Mouse (Mus musculus) stomach, adult 2 months (tissue): ENCODE measurements around the gene Dnajb2. TPM values are rescaled to one million over a fixed set of nuclear protein-coding genes. Genes with fewer than 3 reads are reported as not detected.

ENCODE experiments used
- polyA plus RNA-seq: library from polyadenylated mRNA; depleted of rRNA; stranded (reverse); fragments of >200 nt; gene quantifications from 2 replicates; pipeline ENCODE4 v1.2.3, GENCODE M21; 2012; rRNA removed

The Dnajb2 gene
- 21.5 and 25.7 TPM in 2 replicates for polyA plus RNA-seq

DNA sequence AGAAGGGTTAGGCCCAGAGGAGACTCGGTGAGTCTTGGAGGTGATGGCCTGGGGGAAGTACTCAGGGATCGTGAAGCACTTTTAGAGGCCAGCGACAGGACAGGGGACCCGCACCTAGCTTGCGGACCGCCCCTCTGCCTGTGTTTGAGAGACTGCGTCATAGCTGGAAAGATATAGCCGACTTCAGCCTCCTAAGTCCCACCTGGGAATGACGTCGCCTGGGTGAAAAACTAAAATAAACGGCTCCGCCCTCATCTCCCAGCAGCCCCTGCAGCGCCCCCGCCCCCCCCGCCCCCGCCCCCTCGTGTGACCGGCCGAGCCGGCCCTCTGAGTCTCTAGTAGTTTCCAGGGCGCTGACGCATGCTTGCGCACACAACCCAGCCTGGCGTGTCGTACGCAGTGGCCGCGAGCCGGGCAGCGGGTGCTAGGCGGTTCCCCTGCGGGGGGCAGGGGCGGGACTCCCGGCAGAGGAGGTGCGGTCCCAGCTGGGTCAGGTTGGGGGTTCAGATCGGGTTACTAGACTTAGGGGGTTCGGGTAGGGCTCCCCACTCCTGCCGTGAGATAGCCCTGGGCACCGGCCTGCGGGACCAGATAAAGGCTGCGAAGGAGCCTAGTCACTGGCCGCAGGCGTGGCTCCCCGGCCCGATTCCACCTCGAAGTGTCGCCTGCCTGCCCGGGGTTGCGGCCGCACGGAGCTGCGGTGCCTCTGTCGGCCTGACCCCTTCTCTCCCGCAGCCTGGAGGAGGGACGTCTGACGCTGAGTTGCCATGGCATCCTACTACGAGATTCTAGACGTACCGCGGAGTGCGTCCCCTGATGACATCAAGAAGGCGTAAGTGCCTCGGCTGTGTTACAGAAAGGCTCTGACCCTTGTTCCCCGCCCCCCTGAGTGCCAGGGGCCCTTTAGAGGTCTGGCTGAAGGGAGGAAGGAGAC lies at the start of gene Dnajb2:
Gene Dnajb2 (plus strand): TSS at position 290 of the 934 bp plus-strand sequence.

DNA sequence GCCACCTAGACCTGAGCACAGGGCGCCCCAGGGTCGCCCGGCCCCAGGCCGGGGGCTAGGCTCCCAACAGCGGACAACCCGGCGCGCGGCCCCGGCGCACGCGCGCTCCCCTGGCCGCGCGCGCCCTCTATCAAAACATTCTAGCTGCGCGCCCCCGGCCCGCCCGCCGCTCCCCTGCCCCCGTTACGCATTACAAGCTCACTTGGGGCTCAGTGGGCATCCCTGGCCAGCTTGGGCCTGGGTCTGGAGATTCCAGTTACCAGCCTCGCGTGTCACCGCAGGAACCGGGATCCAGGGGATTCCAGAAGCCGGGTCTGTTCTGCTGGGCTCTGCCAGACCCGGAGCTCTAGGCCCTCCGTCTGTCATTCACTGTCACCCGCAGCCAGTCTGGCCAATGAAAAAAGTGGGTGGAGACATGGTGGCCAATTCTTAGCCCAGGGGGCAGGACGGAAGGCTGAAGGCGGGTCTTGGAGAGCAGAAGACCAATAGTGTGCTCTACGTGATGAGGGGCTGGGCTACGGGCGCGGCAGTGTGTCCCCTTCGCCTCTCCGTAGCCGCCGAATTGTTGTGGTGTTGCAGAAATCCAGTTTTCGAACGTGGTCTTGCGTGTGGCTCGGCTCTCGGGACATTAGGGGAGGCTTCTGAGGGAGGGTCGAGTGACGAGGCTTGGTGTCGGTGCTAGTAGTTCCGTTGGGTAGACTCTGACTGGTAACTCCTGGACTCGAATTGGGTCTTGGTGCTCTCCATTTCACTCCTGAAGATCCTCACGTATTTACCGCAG lies 44.4 kb upstream of the Dnajb2 start, which contains the start of the genes Ankzf1 and Atg9a:
Gene Ankzf1 (plus strand): TSS at position 530 of the 781 bp plus-strand sequence.
Gene Atg9a (minus strand): TSS at position 575 of the 781 bp plus-strand sequence.

DNA sequence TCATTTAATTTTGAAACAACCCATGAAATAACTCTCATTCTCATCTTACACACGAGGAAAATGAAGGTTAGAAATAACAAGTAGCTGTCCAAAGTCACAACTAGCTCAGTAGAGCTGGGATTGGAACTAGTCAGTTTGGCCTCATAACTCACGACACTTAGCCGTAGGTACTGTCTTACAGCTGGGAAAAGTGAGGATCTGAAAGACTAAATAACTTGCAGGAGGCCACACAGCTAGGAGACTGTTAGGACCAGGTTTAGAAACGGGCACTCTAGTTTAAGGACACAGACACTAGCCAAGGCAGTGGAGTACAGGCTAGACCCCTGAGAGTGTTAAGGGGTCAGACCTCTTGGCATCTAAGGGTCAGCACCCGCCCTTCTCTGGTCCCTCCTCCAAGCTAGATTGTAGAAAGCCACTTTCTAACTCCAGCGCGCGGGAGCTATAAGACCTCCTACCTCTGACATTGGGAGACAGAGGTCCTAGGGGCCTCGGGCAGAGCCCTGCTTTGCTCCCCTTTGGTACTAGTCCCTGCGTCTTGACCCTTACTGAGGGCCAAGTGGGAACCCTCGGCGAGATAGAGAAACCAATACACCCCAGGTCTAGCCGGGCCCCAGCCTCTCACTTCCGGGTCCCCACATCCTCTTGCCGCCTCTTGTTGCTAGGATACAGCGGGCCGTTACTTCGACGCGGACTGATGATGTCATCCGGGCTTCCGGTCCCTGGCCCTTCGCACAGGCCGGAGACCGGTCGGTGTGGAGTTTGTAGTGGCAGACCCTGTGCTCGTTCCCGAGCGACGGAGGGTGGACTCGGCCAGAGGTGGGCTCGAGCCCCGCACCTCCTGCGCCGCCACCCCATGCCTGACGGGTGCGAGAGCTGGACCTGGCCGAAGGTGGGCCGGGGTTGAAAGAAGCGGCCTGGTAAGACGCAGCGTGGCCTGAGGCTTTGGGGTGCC lies 25.8 kb upstream of the Dnajb2 start, which contains the start of the genes Glb1l and Stk16:
Gene Glb1l (minus strand): TSS at position 678 of the 952 bp plus-strand sequence.
Gene Stk16 (plus strand): TSS at position 703 of the 952 bp plus-strand sequence.

DNA sequence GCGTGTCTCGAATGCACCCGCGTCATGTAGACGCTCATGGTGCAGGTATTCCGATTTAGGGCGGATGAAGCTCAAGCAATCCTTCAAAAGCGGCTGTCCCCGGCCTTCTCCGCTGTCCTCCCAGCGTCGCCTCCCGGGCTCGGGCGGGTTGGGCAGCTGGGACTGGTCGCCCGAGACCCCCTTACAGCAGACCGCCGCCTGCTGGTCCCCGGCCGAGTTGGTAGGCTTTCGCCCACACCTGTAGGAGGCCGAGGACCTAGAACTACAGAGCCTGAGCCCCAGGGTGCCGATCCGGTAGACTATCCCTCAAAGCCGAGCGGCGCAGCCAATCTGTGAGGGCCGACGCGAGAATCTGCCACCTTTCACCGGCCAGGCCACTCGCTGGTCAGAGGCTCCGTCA lies 16.7 kb upstream of the Dnajb2 start, which contains the start of gene Tuba4a:
Gene Tuba4a (minus strand): TSS at position 335 of the 400 bp plus-strand sequence.

DNA sequence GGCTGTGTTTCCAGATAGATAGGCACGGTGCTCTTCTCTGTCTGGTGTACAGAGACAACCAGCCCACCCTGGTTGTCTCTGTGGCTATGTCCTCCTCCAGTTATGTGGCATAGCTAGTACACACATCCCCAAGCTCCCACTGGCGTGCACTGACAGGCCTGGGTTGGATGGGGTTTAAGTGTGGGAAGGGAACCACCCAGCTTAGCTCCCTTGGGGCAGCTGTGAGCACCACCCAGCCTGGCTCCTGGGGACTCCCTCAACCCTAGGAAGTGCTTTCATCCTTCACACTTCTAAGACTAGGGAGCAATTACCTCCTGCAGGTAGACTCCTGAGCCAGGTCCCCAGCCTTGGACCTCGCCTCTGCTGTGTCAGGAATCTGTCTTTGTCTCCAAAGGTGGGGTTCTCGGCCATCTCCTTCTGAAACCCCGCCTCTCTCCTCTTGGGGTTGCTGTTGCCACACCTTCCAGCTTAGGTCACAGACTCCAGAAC lies 4.5 kb upstream of the Dnajb2 start, which contains the start of gene A630095N17Rik:
Gene A630095N17Rik (minus strand): TSS at position 439 of the 489 bp plus-strand sequence.

DNA sequence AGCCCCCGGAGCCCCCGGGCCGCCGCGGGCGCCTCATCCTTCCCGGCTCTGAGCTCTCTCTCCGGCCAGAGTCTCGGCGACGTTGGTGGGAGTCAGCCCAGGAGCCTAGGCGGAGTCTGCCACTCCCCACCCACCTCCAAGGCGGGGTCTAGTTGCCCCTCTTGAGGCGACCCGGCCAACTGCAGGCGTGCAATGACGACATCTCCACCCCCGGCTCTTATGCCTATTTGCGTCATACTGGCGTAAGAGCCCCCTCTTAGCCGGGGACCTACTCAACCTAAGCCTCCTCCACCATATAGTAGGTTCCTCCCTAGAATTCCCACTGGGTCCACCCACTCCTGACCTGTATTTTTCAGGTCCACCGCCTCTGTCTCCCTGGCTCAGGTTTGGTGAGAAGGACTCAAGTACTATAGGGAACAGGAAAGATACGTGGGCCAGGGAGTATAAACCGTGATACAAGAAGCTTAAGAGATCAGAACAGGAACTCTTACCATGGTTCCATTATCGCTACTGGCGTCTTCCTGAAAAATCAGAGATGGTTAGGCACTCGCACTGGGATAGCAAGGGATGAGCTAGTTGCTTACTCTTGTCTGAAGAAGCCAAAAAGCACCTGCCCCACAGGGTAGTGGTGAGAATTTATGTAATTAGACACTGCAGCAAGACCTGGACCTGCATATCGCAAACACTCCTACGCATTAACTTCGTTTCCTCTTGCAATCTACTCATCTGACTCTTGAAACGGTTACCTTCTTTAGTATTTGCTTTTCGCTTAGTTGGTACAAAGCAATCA lies 28.1 kb downstream of the Dnajb2 start, which contains the start of gene Ptprn:
Gene Ptprn (minus strand): TSS at position 412 of the 790 bp plus-strand sequence.

DNA sequence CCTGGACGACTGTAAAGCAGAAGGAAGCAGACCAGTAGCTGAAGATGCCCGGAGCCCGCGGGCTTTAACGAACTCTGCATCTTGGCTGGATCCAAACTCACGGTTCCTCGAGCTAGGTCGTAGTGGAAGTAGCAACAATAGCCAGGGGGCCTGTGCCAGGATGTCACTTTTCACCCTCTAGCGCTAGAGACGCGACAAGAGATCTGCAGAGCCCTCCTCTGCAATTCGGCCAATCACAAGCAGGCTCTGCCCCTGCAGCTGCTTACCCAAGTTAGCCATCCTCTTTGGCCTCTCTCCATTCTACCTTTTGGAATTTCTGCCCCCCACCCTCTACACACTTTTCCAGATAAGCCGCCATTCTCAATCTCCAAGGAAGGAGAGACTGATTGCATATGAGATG lies 42.0 kb downstream of the Dnajb2 start, which contains the start of gene Resp18:
Gene Resp18 (minus strand): TSS at position 188 of the 400 bp plus-strand sequence.

Other genes starting within 250 kb of the Dnajb2 start
- gene Nhej1, start 111.2 kb upstream of the Dnajb2 start, polyA plus RNA-seq = 1.4 and 1.6 TPM in 2 replicates
- gene Slc23a3, start 102.5 kb upstream of the Dnajb2 start, polyA plus RNA-seq = 9.6 and 9.8 TPM in 2 replicates
- 31.3 and 32.1 TPM in 2 replicates for gene Cnppd1, start 93.7 kb upstream of the Dnajb2 start, polyA plus RNA-seq
- 47.6 and 50.4 TPM in 2 replicates for gene Retreg2, start 93.6 kb upstream of the Dnajb2 start, polyA plus RNA-seq
- gene Zfand2b, start 67.8 kb upstream of the Dnajb2 start, polyA plus RNA-seq = 44.4 and 49.7 TPM in 2 replicates
- 21.4 and 25.5 TPM in 2 replicates for gene Abcb6, start 56.0 kb upstream of the Dnajb2 start, polyA plus RNA-seq
- 6.0 and 8.2 TPM in 2 replicates for gene Ankzf1, start 44.3 kb upstream of the Dnajb2 start, polyA plus RNA-seq
- gene Atg9a, start 44.2 kb upstream of the Dnajb2 start, polyA plus RNA-seq = 38.9 TPM in 2 replicates
- 1.3 and 1.7 TPM in 2 replicates for gene Glb1l, start 25.6 kb upstream of the Dnajb2 start, polyA plus RNA-seq
- 117 and 123 TPM in 2 replicates for gene Stk16, start 25.6 kb upstream of the Dnajb2 start, polyA plus RNA-seq
- gene Tuba4a, start 16.5 kb upstream of the Dnajb2 start, polyA plus RNA-seq = 127 and 134 TPM in 2 replicates
- not detected in 2 replicates for gene A630095N17Rik, start 4.3 kb upstream of the Dnajb2 start, polyA plus RNA-seq
- 4.7 and 4.9 TPM in 2 replicates for gene Ptprn, start 28.1 kb downstream of the Dnajb2 start, polyA plus RNA-seq
- 7.9 and 12.7 TPM in 2 replicates for gene Resp18, start 42.0 kb downstream of the Dnajb2 start, polyA plus RNA-seq
- gene Dnpep, start 81.6 kb downstream of the Dnajb2 start, polyA plus RNA-seq = 66.8 and 78.7 TPM in 2 replicates
- 377 and 872 TPM in 2 replicates for gene Des, start 123.9 kb downstream of the Dnajb2 start, polyA plus RNA-seq
- gene Speg, start 138.9 kb downstream of the Dnajb2 start, polyA plus RNA-seq = 59.2 and 90.1 TPM in 2 replicates
- gene Gmppa, start 199.5 kb downstream of the Dnajb2 start, polyA plus RNA-seq = 121 and 122 TPM in 2 replicates
- gene Asic4, start 214.0 kb downstream of the Dnajb2 start, polyA plus RNA-seq = 0.06 TPM in 1 of 2 replicates, not detected in the other
- gene Chpf, start 242.9 kb downstream of the Dnajb2 start, polyA plus RNA-seq = 37.4 and 49.4 TPM in 2 replicates
- gene Tmem198, start 243.1 kb downstream of the Dnajb2 start, polyA plus RNA-seq = 3.0 and 4.2 TPM in 2 replicates